Comparison of ENCODE assay signal across 10 mouse cellular contexts in genomic region chr17:84626857-84627305, GRCm38 (mm10). TPM values are rescaled to one million over a fixed set of nuclear protein-coding genes. Genes with fewer than 3 reads are reported as not detected.
A peak's percentile ranks its signal among the peaks of the same experiment; 100 is the strongest.
DNase-seq lines count a peak whose midpoint lies in the region; ATAC-seq and TF ChIP-seq lines count a peak whose summit lies in the region.
"Had no signal": no experiment of that assay in that cellular context is flagged by ENCODE, and none has a peak within 500 bp of the region (broad histone marks: within the 10 kb centered on the region; RNA-seq: fewer than 3 reads in every experiment).

No protein-coding gene starts in this region.

- H3K27me3 ChIP-seq in heart, embryonic 13.5 days (replicated peaks) = no peaks in the 10 kb centered on the region
- H3K27me3 ChIP-seq in intestine, embryonic 16.5 days (replicated peaks; ENCODE audit: control insufficient read depth, insufficient read depth, low read length) = no peaks in the 10 kb centered on the region
- no peaks in the 10 kb centered on the region for H3K27me3 ChIP-seq in midbrain, postnatal 0 days (ENCODE audit: insufficient read depth, low read length)

- H3K9me3 ChIP-seq in heart, embryonic 13.5 days = no peaks in the 10 kb centered on the region
- no peaks in the 10 kb centered on the region for H3K9me3 ChIP-seq in intestine, embryonic 16.5 days (ENCODE audit: control insufficient read depth, low read length)
- H3K9me3 ChIP-seq in midbrain, postnatal 0 days (ENCODE audit: low read length) = no peaks in the 10 kb centered on the region

- WGBS in heart, embryonic 13.5 days = 36% methylated on average over 9 of the region's 9 CpGs
- 21% methylated on average over 9 of the region's 9 CpGs for WGBS in intestine, embryonic 16.5 days
- WGBS in midbrain, postnatal 0 days = 23% methylated on average over 9 of the region's 9 CpGs

- intact Hi-C loops in heart, postnatal 36 days (cut with DNase I) = no loop called here

- no peak overlapping the region for H3K27ac ChIP-seq in heart, embryonic 13.5 days (replicated peaks)
- H3K27ac ChIP-seq in intestine, embryonic 16.5 days (ENCODE audit: low read length) = peak overlapping the region; percentile 33; the same call in 1 of the 2 replicates
- peak overlapping the region; percentile 80 for H3K27ac ChIP-seq in midbrain, postnatal 0 days (ENCODE audit: low read depth, low read length)

- H3K4me1 ChIP-seq in heart, embryonic 13.5 days = 0 out of 2 replicates have a peak, but pooled peaks cover 5% of the 10 kb centered on the region
- H3K4me1 ChIP-seq in intestine, embryonic 16.5 days (ENCODE audit: control insufficient read depth, insufficient read depth, low read length) = peaks cover 6% of the 10 kb centered on the region; the same call in 1 of the 2 replicates
- no peaks in the 10 kb centered on the region for H3K4me1 ChIP-seq in midbrain, postnatal 0 days (ENCODE audit: insufficient read depth, low read length)

- peak overlapping the region; percentile 76 for H3K4me2 ChIP-seq in heart, embryonic 13.5 days
- H3K4me2 ChIP-seq in intestine, embryonic 16.5 days (ENCODE audit: low read depth, low read length) = peak overlapping the region; percentile 90
- peak overlapping the region; percentile 67 for H3K4me2 ChIP-seq in midbrain, postnatal 0 days (ENCODE audit: low read depth, low read length, poor library complexity, severe bottlenecking)

- no peak for ATAC-seq in heart, embryonic 13.5 days (ENCODE audit: extremely low read depth, insufficient number of reproducible peaks, low FRiP score, low TSS enrichment)
- peak; percentile 55 for ATAC-seq in intestine, embryonic 16.5 days
- ATAC-seq in midbrain, postnatal 0 days (ENCODE audit: low FRiP score) = peak; percentile 64
- ATAC-seq in erythroid progenitor cell, adult 5-6 weeks (replicated peaks; ENCODE audit: low FRiP score, poor library complexity, severe bottlenecking) = no peak

- peak; percentile 53 for TF ChIP-seq CTCF in midbrain, postnatal 0 days (IDR thresholded peaks at IDR 0.05)

- H3K36me3 ChIP-seq in heart, embryonic 13.5 days = no peaks in the 10 kb centered on the region
- H3K36me3 ChIP-seq in intestine, embryonic 16.5 days (ENCODE audit: control insufficient read depth, insufficient read depth, low read length) = no peaks in the 10 kb centered on the region
- H3K36me3 ChIP-seq in midbrain, postnatal 0 days (ENCODE audit: insufficient read depth, low read length) = no peaks in the 10 kb centered on the region

- H3K4me3 ChIP-seq in heart, embryonic 13.5 days = peak overlapping the region; percentile 67
- H3K4me3 ChIP-seq in intestine, embryonic 16.5 days (ENCODE audit: low read length) = peak overlapping the region; percentile 70
- H3K4me3 ChIP-seq in midbrain, postnatal 0 days (ENCODE audit: low read depth, low read length) = peak overlapping the region; percentile 57

- no peak for DNase-seq in heart, postnatal 36 days
- DNase-seq in MN1 (ENCODE audit: low spot score) = peak; percentile 79
- DNase-seq in embryo, embryonic 9.5 days (ENCODE audit: extremely low spot score) = peak; percentile 52
- peak; percentile 21 for DNase-seq in midbrain, postnatal 0 days (ENCODE audit: low spot score)
- DNase-seq in left cerebral cortex, adult 9 months (ENCODE audit: low spot score in 2 of 2) = no peak

- H3K9ac ChIP-seq in heart, embryonic 13.5 days = peak overlapping the region; percentile 79
- peak overlapping the region; percentile 71 for H3K9ac ChIP-seq in intestine, embryonic 16.5 days (ENCODE audit: low read depth, low read length)
- peak overlapping the region; percentile 67 for H3K9ac ChIP-seq in midbrain, postnatal 0 days (replicated peaks; ENCODE audit: low read length, poor library complexity, severe bottlenecking)

RNA-seq across cellular contexts. Expression of gene Dync2li1, which starts 0.6 kb away (rescaled TPM):
- 11.9 and 12.2 TPM in 2 replicates for polyA plus RNA-seq in heart, embryonic 13.5 days (2015; fragmentation: Nextera tagmentation; extraction: Ambion mirVana)
- total RNA-seq in heart, postnatal 36 days (2021) = 1 to 10 TPM; 2.6 to 3.9 TPM
- 18.1 and 20.1 TPM in 2 replicates for polyA plus RNA-seq in intestine, embryonic 16.5 days (2015; fragmentation: Nextera tagmentation; extraction: Ambion mirVana)
- total RNA-seq in midbrain, postnatal 0 days (2014; rRNA removed) = 18.3 and 19.6 TPM in 2 replicates
- 36.1 and 37.7 TPM in 2 replicates for polyA plus RNA-seq in midbrain, postnatal 0 days (2015; fragmentation: Nextera tagmentation; extraction: Ambion mirVana)
- total RNA-seq in erythroid progenitor cell, adult 5-6 weeks (2015; ENCODE audit: low replicate concordance) = not detected in 2 replicates
- total RNA-seq in erythroid progenitor cell, adult 5-6 weeks (2017; ENCODE audit: low replicate concordance) = not detected in 2 replicates
- total RNA-seq: MEL had no signal

RNA-seq across cellular contexts. Expression of gene Abcg8, which starts 49.2 kb away (rescaled TPM):
- 0.10 TPM in 1 of 2 replicates, not detected in the other for polyA plus RNA-seq in heart, embryonic 13.5 days (2015; fragmentation: Nextera tagmentation; extraction: Ambion mirVana)
- not detected for total RNA-seq in heart, postnatal 36 days (2021)
- 1.2 and 2.1 TPM in 2 replicates for polyA plus RNA-seq in intestine, embryonic 16.5 days (2015; fragmentation: Nextera tagmentation; extraction: Ambion mirVana)
- total RNA-seq in midbrain, postnatal 0 days (2014; rRNA removed) = not detected in 2 replicates
- 0.06 TPM in 1 of 2 replicates, not detected in the other for polyA plus RNA-seq in midbrain, postnatal 0 days (2015; fragmentation: Nextera tagmentation; extraction: Ambion mirVana)
- not detected in 2 replicates for total RNA-seq in erythroid progenitor cell, adult 5-6 weeks (2015; ENCODE audit: low replicate concordance)
- total RNA-seq in erythroid progenitor cell, adult 5-6 weeks (2017; ENCODE audit: low replicate concordance) = not detected in 2 replicates
- total RNA-seq: layer of hippocampus, postnatal 10 days; MEL had no signal

RNA-seq across cellular contexts. Expression of gene Abcg5, which starts 55.9 kb away (rescaled TPM):
- 0.31 and 0.47 TPM in 2 replicates for polyA plus RNA-seq in heart, embryonic 13.5 days (2015; fragmentation: Nextera tagmentation; extraction: Ambion mirVana)
- total RNA-seq in heart, postnatal 36 days (2021) = not detected
- polyA plus RNA-seq in intestine, embryonic 16.5 days (2015; fragmentation: Nextera tagmentation; extraction: Ambion mirVana) = 3.7 and 6.5 TPM in 2 replicates
- 2.9 and 3.0 TPM in 2 replicates for total RNA-seq in midbrain, postnatal 0 days (2014; rRNA removed)
- polyA plus RNA-seq in midbrain, postnatal 0 days (2015; fragmentation: Nextera tagmentation; extraction: Ambion mirVana) = 1.2 and 1.3 TPM in 2 replicates
- total RNA-seq in erythroid progenitor cell, adult 5-6 weeks (2015; ENCODE audit: low replicate concordance) = not detected in 2 replicates
- total RNA-seq in erythroid progenitor cell, adult 5-6 weeks (2017; ENCODE audit: low replicate concordance) = not detected in 2 replicates
- total RNA-seq: layer of hippocampus, postnatal 10 days; MEL had no signal

Comparison
In these comparisons a context has a peak if more than half of its experiments do, and no peak if none do; other contexts are left out.
1. ATAC-seq: peak in intestine, embryonic 16.5 days (single experiment) and midbrain, postnatal 0 days (single experiment); none in heart, embryonic 13.5 days (single experiment) and erythroid progenitor cell, adult 5-6 weeks (single experiment).
2. DNase-seq: peak in MN1 (single experiment), embryo, embryonic 9.5 days (single experiment) and midbrain, postnatal 0 days (single experiment); none in heart, postnatal 36 days (0 of 2) and left cerebral cortex, adult 9 months (0 of 2).
3. Peak in every context shown above with its lines, with median percentiles within 50 percentile points of each other: H3K4me2 ChIP-seq, H3K4me3 ChIP-seq and H3K9ac ChIP-seq.